Mouse (Mus musculus) thymus, postnatal 36 days (tissue): Measurements from ENCODE around the gene Olfr44.

Experiments
- DNase-seq, 2 experiments: peaks; one replicate each; pipeline ENCODE4 v3.0.0; 2022; ENCODE audit warnings: mixed read lengths in 2 of 2

The Olfr44 gene

DNA sequence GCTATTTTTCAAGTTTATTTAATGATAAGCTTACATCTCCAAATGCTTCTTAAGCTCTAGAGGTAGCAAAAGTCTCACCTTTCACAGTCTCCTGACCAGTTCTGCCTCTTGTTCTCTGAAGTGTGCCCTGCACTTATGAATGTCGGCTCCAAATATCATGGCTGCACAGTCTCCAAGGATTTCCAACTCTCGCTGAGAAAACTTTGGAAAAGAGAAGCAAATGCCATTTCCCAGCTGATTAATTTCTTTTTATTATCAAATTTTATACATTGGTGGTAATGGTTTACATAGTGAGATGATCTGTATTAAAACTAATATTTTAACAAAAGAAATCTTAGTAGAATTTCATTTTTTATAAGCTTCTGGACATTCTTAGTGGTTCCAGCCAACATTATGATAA, at the start of gene Olfr44:
Gene Olfr44 (minus strand): TSS at position 101 of the 400 bp plus-strand sequence.
- no peak for DNase-seq

DNA sequence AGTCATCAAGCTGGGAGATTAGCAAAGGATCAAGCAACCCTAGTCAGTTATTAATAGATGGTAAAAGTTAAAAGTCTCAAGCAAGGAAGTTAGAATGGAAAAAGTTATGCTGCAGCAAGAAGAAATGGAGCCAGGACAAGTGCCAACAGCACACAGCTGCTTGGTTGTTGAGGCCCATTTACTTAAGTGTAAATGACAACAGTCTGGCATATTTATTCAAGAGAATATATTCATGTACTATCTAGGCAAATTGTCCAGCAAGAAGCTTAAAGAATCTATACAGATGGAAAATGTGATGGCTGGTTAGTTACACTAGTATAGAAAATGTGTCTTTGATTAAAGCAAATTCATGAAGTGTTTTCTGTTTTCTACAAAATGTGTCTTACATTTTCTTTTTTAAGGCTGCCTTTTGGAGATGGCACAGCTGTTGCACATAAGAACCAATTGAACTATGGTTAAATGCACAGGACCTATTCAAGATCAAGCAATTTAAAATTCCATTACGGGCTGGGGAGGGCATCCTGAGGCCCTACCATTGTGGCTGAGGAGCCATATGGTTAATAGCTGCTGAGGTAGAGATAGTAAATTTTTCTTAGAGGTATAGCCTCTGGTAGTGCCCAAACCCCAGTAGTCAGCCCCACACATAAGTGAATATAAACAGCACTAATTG, 30.0 kb upstream of the Olfr44 start:
- no peak for DNase-seq

DNA sequence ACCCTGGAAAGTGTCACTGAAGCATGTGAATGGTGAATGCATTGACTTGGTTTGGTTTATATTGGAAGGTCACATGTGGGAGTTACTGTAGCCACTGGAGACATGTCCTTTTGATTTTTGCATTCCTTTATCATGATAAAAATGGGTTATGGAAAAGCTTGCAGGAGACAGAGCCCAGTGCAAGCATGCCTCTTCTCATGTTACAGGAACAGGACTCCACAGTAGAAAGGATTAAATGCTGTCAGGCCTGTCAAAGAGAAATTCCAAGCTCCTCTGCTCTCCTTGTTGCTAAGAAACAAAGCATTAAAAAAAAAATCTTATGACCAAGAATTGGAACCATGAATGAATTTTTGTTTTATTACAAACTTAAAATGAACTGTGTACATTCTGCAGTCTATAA, 24.8 kb upstream of the Olfr44 start:
- DNase-seq: no peak

DNA sequence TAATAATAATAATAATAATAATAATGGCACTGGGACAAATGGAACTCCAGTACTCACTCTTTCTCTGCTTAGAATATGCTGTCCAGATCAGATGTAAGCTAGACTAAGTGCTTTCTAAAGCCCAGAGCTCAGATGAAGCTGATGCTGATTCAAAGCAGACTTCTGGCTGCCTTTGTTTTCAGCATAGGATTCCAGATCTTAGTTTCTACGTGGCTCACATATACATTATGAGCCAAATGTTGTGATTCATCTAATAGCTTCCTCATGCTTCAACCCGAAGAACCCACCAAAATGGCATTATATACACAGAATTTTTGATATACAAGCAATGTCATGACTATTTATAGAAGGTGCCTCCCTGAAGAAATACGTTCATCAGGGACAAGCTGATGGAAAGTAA, 21.7 kb upstream of the Olfr44 start, which contains the start of gene Olfr957:
Gene Olfr957 (minus strand): TSS at position 279 of the 400 bp plus-strand sequence.
- no peak for DNase-seq

DNA sequence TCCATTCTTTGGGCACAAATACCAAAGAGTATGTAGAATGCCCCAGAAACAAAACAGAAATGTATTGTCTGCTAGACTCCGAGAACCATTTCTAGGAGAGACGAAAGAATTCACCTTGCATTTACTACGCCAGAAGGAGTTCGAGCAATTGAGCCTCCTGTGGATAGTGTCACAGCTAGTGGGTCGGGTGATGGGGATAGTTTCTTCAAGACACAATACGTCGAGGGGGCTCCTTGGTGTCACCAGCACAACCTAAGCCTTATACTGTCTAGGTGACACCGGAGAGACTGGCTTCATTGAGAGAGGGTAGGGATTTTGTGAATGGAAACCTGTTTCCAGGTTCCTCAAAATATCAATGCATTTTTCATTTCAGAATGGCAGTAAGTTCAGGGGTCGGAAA, 15.6 kb upstream of the Olfr44 start:
- DNase-seq: no peak

DNA sequence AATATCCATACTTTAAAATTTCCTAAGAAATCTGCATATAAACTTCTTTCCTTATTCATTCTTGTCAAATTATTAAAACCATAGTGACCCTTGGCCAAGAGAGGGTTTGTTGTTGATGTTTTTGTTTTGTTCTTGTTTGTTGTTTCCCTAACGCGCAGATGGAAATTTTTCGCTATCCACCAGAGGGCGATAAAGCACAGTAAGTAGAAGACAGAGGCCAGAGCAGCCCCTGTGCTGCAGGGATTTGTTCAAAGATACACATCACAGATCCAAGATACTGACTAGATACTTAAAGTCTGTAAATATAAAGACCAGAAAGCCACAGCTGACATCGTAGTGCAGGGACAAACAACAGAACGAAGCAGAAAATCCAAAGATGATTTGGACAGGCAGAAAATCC, 15.2 kb upstream of the Olfr44 start:
- no peak for DNase-seq

DNA sequence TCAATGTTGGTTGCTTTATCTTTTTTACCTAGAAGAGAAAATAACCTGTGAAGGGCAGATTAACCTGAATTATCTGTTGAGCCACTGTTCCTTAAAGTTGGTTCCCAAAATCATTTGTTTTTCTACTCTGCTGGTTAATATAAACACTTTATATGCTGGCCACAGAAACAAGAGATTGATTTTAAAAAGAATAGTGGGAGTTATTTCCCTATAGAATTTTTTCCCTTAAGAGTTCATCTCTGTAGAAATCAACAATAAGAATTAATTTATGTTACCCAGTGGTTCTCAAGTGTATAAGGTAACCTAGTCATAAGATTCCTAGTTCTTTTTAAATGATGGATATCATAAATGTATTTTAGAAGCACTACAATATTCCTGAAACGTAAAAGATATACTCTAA, 22.0 kb downstream of the Olfr44 start, which contains the start of gene Olfr955:
Gene Olfr955 (minus strand): TSS at position 101 of the 400 bp plus-strand sequence.
- no peak for DNase-seq

DNA sequence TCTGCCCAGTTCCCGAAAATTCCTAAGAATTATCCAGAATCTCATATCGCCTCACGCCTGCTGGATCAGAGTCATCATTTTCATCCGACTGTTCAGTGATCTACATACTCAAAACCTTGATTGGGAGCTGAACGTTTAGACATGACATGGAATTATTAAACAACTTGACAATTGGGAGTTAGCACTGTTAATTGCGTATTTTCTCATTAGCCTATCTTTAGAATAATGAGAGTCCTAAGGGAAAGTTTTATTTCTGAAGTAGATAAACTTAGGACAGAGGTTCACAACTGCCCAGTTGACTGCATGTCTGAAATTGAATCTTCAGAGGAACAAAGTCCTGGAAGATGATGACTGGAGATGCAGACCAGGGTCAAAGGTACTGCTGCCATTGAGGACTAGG, 37.4 kb downstream of the Olfr44 start, which contains the start of gene Olfr954:
Gene Olfr954 (plus strand): TSS at position 301 of the 400 bp plus-strand sequence.
- DNase-seq: no peak
